Mouse (Mus musculus) mouse trophoblast stem cell (cell line): ENCODE measurements around the gene BC037034.

Experiments used
- in situ Hi-C, 2 experiments: fragments of 300-500 bp; cut with MseI, MboI; formaldehyde crosslinking; loops; 2 replicates in 1 of 2; 3 replicates in 1 of 2; pipeline ENCODE4 v1.15.1; 2025

Gene BC037034

DNA sequence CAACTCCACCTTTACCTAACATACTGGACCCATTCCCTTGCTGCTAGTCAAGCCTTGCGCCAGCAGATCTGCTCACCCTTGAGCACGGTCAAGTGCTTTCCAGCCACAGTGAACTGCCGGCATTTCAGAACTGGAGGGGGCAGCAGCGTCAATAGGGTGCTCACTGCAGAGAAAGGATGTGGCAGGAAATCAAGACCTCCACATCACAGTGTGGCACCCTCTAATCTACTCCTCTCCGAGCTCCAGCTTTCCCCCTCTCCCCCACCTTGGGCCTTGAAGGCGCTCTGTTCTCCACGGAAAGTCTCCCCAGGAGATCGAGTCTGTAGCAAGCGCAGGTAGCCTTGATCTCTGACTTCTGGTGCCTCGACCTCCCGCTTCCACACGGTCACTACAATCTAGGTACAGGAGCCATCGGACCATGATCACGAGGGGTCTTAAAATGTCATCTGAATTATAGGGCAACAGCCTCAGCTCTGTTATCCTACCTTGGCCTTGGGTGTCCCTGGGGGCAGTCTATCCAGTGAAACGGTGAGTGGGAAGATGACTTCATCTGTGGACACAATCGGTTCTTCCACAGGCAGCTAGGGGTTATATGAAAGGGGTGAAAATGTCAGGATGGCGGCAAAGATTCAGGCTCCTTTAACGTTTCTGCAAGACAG lies 1.1 kb downstream of the BC037034 start:
- in situ Hi-C loops: no loop called here

DNA sequence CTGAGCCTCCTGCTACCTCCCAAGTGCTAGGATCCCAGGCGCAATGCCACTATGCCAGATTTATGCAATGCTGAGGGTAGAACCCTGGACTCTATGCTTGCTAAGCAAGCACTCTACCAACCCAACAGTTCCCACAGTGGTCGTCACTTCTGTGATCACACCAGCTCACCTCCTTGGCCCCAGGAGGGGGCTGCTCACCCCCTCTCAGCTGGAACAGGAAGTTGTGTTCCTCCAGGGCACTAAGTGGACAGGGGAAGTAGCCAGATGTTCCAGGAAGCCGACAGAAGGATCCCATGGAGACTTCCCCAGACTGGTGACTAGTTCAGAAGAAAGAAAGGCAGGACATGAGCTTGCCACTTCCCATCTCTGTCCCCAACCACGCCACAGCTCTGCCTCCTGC lies 1.8 kb downstream of the BC037034 start:
- in situ Hi-C loops: no loop called here

DNA sequence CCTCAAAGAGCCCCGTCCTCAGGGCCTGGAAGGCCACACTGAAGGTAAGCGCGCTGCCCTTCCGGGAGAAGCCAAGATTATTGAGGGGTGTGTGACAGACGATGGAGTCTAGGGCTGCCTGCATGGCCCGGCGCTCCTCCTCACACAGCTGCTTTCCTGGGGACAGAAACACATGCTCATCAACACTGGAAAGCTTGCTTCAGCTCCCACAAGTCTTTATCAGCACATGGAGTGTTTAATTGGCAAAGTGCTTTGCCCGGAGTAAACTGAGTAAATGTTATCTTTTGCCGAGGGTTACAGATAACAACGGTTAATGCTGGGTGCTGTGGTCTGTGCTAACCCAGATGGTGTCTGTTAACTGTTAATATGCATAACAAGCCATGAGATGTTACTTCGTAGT lies 3.0 kb downstream of the BC037034 start:
- in situ Hi-C loops: no loop called here

DNA sequence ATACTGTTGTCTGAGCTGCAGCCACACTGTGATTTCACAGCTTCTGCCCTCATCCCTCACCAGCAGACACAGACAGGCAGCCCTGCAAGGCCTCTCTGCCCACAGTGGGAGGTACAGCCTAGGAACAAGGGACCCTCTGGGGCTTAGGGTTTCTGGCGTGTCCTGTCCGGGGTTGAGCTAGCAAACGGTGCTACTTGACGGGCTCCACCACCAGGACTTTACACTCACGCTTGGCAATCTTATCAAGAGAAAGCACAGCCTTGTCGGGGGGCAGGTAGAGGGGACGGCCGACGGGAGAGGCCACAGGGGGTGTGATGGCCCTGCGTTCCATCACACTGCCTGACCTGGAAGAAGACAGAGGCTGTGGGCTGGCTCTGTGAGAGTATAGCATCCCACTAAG lies 3.8 kb downstream of the BC037034 start:
- in situ Hi-C loops: no loop called here

DNA sequence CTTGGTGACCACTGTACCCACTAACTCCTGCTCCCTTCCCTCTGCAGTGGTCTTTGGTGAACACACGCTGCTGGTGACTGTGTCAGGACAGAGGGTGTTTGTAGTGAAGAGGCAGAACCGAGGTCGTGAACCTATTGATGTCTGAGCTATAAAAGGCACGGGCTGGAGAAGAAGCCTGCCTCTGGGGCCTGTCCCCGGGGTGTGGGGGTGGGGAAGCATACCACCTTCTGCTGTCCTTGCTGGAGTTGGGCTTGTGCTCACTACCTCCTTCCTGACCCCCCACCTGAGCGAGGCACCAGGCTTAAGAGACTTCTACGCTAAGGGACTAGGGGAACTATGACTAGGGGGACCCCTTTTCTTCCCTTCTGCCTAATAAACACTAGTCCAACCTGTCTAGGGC lies 4.8 kb downstream of the BC037034 start:
- in situ Hi-C loops: no loop called here

DNA sequence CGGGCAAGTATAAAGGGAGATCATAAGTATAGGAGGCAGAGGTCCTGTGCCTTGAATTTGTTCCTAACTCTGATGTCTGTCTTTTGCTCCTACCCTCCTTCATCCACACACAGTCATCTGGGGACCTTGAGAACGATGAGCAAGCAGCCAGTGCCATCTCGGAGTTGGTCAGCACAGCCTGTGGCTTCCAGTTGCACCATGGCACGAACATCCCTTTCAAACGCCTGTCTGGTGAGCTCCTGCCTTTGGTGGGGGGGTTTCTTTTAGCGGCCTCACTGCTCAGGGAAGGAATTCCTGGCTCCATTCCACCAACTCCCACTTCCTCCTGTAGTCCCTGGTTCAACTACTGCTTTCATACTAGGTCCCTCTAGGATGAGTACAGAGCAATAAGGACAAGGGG lies 5.3 kb downstream of the BC037034 start:
- in situ Hi-C loops: no loop called here

DNA sequence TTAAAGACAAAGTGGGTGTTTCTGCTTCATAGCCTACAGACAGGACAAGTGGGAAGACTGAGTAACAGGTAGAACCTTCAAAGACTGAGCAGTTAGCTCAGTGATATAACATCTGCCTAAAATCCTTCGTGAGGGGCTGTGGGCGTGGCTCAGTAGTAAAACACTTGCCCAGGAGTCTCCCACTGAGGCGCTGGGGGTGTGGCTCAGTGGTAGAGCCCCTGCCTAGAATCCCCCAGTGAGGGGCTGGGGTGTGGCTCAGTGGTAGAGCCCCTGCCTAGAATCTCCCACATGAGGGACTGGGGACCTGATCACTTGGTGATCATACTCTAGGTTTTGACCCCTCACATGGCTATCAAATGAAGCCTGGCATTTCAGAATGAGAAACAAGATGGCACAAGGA lies 5.8 kb downstream of the BC037034 start:
- in situ Hi-C loops: no loop called here

DNA sequence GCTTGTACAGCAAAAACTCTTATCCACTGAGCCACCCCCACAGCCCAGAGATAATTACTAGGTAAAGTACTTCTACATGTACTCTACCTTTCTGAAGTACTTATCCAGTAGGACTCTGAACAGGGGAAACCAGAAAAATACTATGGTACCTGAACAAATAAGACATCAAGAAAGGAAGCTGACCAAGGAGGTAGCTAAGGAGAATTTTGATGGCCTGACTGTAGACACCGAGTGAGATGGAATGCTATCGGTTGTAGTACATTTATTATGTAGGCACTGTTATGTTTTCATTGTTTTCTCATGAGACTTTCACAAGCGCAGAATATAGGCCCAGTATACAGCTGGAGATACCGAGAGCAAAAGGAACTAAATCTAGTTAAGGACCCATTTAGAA lies 6.3 kb downstream of the BC037034 start:
- in situ Hi-C loops: no loop called here

DNA sequence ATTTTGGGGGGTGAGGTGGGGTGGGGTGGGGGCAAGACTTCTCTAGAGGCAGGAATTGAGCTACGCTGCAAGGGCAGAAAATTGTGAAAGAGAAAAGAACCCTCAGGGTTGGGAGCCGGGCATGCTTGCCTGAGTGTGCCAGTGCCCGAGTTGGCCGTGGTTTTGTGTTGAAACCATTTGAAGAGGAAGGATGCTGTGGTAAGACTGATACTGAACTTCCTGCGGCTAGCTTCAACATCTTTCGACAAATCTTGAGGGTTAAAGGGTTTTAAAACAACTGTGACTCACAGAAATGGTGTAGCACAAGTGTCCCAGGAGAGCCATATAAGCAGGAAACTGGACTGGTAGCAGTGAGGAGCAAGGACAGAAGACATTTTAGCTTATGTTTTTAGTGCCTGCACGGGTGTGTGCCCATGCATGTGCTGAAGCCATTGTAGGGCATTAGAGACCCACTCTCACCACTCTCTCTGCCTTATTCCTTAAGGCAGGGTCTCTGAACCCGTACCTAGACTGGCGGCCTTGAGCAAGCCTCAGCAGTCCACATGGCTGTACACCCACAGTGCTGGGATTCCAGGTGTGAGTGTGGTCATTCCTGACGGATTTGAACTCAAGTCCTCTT lies 6.8 kb downstream of the BC037034 start:
- in situ Hi-C loops: no loop called here

DNA sequence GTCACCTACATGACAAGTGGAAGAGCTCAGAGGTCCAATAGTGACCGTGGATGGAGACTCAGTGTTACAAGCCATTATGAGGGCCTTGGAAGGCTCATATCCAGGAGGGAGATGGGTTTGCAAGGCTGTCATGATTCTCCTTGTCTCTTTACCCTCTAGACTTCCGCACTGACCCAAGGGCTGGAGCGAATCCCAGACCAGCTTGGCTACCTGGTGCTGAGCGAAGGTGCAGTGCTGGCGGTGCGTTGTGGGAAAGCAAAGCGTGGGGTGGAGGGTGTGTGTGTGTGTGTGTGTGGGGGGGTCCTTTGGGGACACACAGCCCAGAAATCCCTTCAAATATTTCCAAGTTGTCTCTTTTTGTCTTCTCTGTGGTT lies 7.8 kb downstream of the BC037034 start:
- in situ Hi-C loops: no loop called here

DNA sequence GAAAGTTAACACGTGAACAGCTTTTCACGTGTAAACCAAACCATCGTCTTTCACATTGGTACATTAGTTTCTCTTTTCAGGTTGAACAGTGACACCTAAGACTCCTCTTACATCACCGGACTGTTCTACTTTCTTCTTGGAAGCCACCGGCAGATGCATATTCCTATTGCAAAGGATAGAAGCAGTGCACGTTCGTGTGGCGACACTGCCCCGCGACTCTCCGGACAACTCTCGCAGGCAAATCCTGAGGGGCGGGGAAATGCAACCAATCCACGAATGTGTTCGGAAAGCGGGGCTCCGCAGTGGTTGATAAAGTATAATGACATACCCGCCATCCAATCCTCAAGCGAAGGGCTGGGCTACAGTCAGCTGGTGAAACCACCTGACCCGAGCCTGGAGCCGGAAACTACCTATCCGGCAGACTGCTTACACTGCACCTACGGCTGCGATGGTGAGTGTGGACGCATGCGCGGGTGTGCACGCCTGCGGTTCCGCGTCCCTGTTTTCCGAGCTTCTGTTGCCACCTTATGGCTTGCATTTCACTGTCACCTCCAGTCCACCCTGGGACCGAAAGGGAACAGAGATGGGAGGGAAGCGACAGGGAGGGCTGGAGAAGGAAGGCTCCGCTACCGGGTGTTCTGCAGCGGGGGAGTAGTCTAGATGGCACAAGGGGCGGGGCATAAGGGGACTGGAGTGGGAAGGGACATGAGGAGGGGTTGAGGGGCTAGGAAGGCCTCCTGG lies 8.3 kb downstream of the BC037034 start, which contains the start of gene Lamtor4:
TSS of gene Lamtor4 (plus strand) at position 130 of the 741 bp plus-strand sequence.
- in situ Hi-C loops: no loop called here

DNA sequence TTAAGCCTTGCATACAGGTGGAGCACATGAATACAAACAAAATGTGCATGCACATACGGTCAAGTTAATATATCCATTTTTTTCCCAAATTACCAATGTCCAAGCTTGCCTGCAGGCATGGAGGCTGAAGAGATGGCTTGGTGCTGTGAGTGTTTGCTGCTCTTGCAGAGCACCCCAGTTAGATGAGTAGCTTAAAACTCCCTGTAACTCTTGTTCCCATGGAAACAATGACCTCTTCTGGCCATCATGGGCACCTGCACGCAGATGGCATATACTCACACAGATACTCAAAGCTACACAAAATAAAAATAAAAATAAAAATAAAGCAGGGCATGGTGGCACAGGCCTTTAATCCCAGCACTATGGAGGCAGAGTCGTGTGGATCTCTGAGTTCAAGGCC lies 10.8 kb downstream of the BC037034 start:
- in situ Hi-C loops: loop anchor here (5.0 kb wide), 1 partner anchor 46 kb away; no protein-coding TSS in a partner anchor

DNA sequence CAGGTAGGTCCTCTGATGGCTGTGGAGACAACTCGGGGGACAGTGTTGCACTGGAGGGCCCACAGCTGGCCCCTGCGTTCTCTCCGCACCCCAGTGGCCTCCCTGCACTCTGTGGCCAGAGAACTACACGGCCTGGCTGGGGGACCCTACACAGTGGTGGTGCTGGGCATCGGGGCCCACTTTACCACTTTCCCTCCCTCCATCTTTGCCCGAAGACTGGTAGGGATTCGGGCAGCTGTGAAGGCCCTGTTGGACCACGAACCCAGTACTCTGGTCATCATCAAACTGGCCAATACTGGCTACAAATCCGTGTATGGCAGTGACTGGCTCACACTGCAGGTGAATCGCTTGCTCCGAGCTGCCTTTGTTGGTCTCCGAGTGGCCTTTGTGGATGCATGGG lies 12.7 kb downstream of the BC037034 start:
- in situ Hi-C loops: loop anchor here (5.0 kb wide), 1 partner anchor 44 kb away; no protein-coding TSS in a partner anchor

DNA sequence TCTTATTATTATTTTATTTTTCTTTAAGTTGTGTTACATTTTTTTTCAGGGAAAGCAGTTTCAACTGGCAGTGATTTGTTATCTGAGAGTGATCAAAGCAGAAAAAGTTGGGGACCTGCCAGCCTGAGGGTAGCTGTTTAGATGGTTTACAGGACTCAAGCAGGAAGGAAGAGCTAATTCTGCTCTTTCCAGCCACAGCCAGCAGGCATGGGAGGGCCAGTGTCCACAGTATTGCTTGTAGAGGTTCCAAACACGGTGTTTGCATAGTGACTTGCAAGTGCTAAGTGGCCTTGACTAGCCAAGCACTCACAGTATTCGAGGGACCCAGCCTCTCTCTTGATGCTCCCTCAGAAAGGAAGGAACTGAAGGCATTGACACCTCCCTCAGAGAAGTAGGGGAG lies 22.3 kb downstream of the BC037034 start:
- in situ Hi-C loops: no loop called here

DNA sequence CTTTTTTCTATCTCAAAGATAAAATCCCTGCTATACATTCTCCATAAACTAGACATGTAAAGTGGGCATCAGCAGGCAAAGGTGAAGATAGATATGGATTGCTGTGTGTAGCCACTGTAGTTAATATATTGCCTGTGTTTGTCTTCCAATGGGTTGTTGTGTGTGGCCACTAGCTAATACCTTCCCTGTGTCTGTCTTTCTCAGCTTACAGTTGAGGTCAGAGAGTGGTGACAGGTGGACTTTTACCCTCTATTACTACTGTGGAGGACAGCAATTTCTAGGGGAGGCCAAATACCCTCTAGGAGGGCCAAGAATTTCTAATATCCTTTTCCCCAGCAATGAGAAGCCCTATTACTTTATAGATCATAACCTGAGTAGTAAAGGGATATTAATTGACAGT lies 29.6 kb downstream of the BC037034 start:
- in situ Hi-C loops: no loop called here

DNA sequence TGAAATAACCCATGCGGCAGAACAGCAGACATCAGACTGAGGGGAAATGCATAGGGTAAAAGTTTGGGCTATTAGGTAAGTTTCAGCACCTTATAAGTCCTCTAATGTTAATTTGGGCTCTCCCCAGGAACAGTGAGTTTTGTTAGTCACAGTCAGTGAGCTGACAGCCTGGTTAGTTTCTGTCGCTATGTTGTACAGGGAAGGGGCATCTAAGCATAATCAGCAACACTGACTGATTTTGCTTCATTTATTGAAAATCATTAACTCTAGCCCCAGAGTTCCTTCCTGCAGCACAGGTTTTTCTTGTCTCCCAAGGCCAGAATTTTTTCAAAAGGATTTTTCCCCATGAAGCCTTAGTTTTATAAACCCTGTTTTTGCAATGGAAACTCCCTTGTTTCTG lies 30.1 kb downstream of the BC037034 start:
- in situ Hi-C loops: no loop called here

DNA sequence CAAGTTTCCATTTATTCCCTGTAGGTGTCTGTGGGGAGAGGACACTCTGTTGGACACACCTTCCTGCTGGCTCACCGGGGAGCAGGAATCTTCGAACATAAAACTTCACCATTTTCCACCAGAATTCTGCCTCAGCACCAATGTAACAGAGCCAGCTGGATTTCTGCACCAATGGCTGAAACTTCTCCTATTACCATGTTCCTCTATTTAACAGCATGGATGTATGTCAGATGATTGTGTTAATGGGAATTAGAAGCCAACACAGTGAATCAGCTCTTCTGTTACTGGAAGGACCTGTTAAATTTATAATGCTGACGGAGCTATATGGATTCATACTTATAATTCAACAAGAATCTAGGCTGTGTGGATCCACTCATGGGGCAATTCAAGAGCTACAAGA lies 34.3 kb downstream of the BC037034 start:
- in situ Hi-C loops: no loop called here

DNA sequence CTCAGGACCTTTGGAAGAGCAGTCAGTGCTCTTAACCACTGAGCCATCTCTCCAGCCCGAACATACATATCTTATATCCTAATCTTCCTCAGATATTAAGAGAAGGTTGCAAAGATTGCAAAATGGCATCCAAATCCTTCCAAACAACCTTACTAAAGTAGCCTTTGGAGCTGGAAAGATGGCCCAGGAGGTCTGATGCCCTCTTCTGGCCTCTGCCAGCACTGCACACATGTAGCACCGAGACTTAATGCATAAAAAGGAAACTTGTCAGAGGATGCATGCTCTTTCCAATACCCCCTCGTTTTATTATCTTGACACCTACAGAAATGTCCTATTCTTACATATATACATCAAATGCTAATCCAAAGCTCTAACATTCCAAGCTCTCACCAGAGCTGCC lies 35.8 kb downstream of the BC037034 start:
- in situ Hi-C loops: no loop called here

DNA sequence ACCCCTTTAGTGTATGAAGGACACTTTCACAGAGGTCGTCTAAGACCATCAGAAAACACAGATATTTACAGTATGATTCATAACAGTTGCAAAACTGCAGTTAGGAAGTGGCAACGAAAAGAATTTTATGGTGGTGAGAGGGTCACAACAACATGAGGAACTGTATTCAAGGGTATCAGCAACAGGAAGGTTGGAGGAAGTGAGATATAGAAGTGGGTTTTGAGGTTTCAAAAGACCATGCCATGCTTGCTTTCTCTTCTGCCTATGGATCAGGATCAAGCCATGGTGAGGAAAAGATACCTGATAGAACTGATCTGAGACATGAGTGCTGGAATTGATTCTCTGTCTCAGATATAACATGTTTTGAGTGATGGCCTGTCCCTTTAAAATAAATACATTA lies 36.5 kb downstream of the BC037034 start:
- in situ Hi-C loops: no loop called here

DNA sequence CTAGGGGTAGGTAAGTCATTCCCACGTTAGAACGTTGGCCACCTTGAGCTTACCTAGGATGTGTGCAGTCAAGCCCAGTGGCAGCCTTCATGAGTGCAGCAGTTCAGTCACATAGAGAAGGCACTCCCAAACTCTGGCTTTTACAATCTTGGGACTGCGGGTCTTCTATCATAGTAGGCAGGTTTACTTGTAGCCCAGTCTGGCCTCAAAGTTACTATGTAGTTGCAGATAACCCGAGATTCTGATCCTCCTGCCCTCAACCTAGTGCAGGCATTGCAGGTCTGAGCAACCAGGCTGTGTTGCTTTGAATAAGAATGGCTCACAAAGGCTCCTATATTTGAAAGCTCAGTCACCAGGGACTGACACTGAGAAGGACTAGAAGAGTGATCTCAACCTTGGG lies 37.3 kb downstream of the BC037034 start:
- in situ Hi-C loops: no loop called here

DNA sequence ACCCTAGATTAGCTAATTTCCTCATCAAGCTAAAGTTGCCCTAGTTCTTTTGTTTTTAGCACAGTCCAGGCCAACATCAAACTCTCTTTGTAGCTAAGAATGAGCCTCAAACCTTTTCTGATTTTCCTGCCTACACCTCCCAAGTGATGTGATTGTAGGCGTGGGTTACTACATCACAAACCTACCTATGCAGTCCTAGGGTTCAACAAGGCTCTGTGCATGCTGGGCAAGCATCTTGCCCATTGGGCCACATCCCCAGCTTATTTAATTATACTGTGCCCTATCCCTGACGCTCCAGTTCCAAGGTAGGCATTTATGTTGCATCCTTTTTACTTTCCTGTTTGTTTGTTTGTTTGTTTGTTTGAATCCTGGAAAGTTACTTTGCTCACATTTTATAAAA lies 38.1 kb downstream of the BC037034 start, which contains the start of gene Nxpe5:
TSS of gene Nxpe5 (plus strand) at position 199 of the 400 bp plus-strand sequence.
- in situ Hi-C loops: no loop called here

DNA sequence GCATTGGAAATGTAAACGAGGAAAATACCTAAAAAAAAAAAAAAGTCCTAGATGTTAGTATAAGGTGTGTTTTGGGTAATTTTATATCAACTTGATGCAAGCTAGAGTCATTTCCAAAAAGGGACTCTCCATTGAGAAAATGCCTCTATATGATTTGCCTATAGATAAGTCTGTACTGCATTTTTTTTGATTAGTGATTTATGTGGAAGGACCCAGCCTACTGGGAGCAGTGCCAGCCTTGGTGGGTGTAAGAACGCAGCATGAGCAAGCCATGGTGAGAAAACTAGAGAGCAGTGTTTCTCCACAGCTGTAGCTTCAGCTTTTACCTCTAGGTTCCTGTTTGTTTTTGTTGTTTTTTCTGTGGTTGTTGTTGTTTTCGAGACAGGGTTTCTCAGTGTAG lies 40.5 kb downstream of the BC037034 start:
- in situ Hi-C loops: no loop called here

DNA sequence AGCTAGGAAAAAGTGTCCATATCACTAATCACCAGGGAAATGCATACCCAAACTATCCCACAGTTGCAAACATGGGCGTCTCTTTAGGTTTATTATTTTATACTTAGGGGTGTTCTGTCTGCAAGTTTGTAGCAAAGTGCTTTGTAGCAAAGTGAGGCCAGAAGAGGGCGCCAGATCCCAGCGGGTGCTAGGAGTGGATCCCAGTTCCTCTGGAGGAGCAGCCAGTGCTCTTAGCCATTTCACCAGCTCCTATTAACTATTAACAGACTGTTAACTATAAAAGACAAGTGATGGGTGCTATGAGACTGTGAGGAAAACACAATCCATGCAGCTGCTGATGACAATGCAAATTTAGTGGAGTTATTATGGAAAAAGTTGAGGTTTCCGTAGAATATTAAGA lies 41.7 kb downstream of the BC037034 start:
- in situ Hi-C loops: no loop called here
